Mouse (Mus musculus) limb, embryonic 11.5 days (tissue): ENCODE measurements at regions not wholly inside any gene's neighbourhood (a gene's known extent, or its start where the extent isn't known, plus 50 kb on each side); places are given as distances from the start of the nearest gene placed in this dataset. TPM values are rescaled to one million over a fixed set of nuclear protein-coding genes. Genes with fewer than 3 reads are reported as not detected.

Experiments used
- ATAC-seq: fragments of 200-750 bp; cut with Nextera tagmentation; 2 replicates; pipeline ENCODE4 v1.8.0; 2017; ENCODE audit warnings: low read depth; ENCODE audit not compliant: insufficient number of reproducible peaks, low FRiP score, low TSS enrichment
- DNase-seq: peaks from one replicate; pipeline ENCODE4 v3.0.0-alpha.2; 2015; ENCODE audit warnings: low spot score
- H3K27ac ChIP-seq: fragments of 300-500 bp; sonication (generic); replicated peaks from 2 replicates; pipeline ENCODE4 v1.5.1; 2014; ENCODE audit warnings: low read depth, mild to moderate bottlenecking, low read length
- H3K27me3 ChIP-seq: fragments of 300-500 bp; sonication (generic); 2 replicates; pipeline ENCODE4 v1.6.1; 2014; ENCODE audit warnings: mild to moderate bottlenecking, low read length, mixed read lengths; ENCODE audit not compliant: control insufficient read depth, insufficient read depth
- H3K36me3 ChIP-seq: fragments of 300-500 bp; sonication (generic); 2 replicates; pipeline ENCODE4 v1.6.1; 2014; ENCODE audit warnings: mild to moderate bottlenecking, low read length, moderate library complexity, mixed read lengths; ENCODE audit not compliant: control insufficient read depth, insufficient read depth
- H3K4me1 ChIP-seq: fragments of 300-500 bp; sonication (generic); 2 replicates; pipeline ENCODE4 v1.6.1; 2014; ENCODE audit warnings: low read length, mixed read lengths; ENCODE audit not compliant: control insufficient read depth, insufficient read depth
- H3K4me2 ChIP-seq: fragments of 300-500 bp; sonication (generic); 2 replicates; pipeline ENCODE4 v1.6.1; 2014; ENCODE audit warnings: low read depth, mild to moderate bottlenecking, moderate library complexity; ENCODE audit not compliant: severe bottlenecking
- H3K4me3 ChIP-seq: fragments of 300-500 bp; sonication (generic); 2 replicates; pipeline ENCODE4 v1.5.1; 2014; ENCODE audit warnings: low read depth, low read length
- H3K9ac ChIP-seq: fragments of 300-500 bp; sonication (generic); 2 replicates; pipeline ENCODE4 v1.6.1; 2014; ENCODE audit warnings: mild to moderate bottlenecking, low read length
- H3K9me3 ChIP-seq: fragments of 300-500 bp; sonication (generic); 2 replicates; pipeline ENCODE4 v1.6.1; 2016; ENCODE audit warnings: low read length; ENCODE audit not compliant: control insufficient read depth
- WGBS: fragments of 180-500 bp; shearing (Covaris S2); extraction: QIAGEN DNeasy Blood & Tissue Kit; methylation state at CpG from one replicate; pipeline ENCODE4 v1.1.7; 2014; 5-methylcytosine and 5-hydroxymethylcytosine counted together
- microRNA-seq: library from miRNA; unstranded; fragments of <30 nt; microRNA quantifications from one replicate; pipeline ENCODE4, GENCODE M21; 2016

DNA sequence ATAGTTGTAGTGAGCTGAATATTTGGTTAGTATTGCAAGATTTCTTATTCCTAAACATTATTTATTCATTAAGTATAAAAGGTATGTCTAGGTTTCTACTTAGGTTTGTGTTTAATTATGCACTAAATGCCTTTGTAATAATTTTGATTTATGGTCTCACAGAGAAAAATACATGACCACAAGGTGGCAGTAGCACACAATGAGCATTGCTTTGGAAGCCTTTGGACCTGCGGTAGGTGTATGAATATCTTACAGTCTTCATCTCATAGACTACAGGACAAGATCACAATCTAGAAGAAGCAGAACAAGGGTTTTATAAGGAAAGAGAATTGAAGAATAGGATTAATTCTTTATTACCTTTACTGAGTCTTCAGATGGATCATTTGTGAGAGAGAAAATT, 1455.0 kb upstream of the Cdh6 start:
- no peak overlapping the region for H3K4me3 ChIP-seq
- no peaks in the 10 kb centered on the region for H3K36me3 ChIP-seq
- H3K27me3 ChIP-seq = no peaks in the 10 kb centered on the region

GRCm38 (mm10) chr15:14606691-14607090, 1433.2 kb upstream of the Cdh6 start:
- Histone ChIP-seq H3K4me2 (no peak overlapping the region), H3K9me3 (no peaks in the 10 kb centered on the region), H3K27ac (no peak overlapping the region), H3K9ac (no peak overlapping the region), H3K4me1 (no peaks in the 10 kb centered on the region), H3K36me3 (no peaks in the 10 kb centered on the region), H3K4me3 (no peak overlapping the region), H3K27me3 (no peaks in the 10 kb centered on the region)
- no peak for ATAC-seq
- WGBS = 88% methylated on average over 1 of the region's 1 CpGs
- no peak for DNase-seq

More for the DNA sequence above, 1455.0 kb upstream of the Cdh6 start:
- DNase-seq (peak; percentile 21), ATAC-seq (no peak)
- H3K27ac ChIP-seq = no peak overlapping the region
- H3K4me2 ChIP-seq = no peak overlapping the region
- no peaks in the 10 kb centered on the region for H3K9me3 ChIP-seq
- H3K4me1 ChIP-seq = no peaks in the 10 kb centered on the region
- 57% methylated on average over 1 of the region's 1 CpGs for WGBS
- no peak overlapping the region for H3K9ac ChIP-seq

Small RNA genes lying in the stretch of these regions (microRNA-seq; reads per million reads assigned to microRNA genes)
- gene Gm24080 = not detected
